Mouse (Mus musculus): ENCODE results near the gene Cdk14.

Cdk14 gene

GRCm38 (mm10) chr5:5313195-5313760 is 106.8 kb downstream of the Cdk14 start:
- no peak for DNase-seq

- DNase-seq, result no peak
These were observed 114.8 kb downstream of the Cdk14 start for GRCm38 (mm10) chr5:5305286-5305685.

- no peak for DNase-seq
These were observed 116.9 kb downstream of the Cdk14 start for GRCm38 (mm10) chr5:5303102-5303670.

GRCm38 (mm10) chr5:5301571-5302079 is 118.5 kb downstream of the Cdk14 start:
- peak; percentile 23 to 38 for DNase-seq

DNA sequence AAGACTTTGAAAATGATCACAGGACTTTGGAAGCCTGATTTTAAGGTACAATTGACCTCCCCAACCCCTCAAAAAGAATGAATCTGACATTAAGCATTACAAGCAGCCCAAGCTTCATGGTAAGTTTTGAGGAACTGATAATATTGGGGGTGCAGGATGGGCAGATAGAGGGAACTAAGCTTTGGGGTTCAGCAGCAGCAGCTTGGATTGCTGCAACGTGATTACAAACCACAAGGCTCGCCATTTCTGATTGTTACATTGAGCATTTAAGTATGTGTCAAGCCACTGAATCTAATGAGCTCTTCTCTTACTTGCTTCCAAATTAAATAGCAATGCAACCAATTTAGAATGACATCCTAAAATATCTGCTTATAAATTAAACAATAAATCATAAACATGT is 119.1 kb downstream of the Cdk14 start:
- DNase-seq, result no peak

- DNase-seq, result no peak
These were observed 119.8 kb downstream of the Cdk14 start for GRCm38 (mm10) chr5:5300290-5300689.

DNA sequence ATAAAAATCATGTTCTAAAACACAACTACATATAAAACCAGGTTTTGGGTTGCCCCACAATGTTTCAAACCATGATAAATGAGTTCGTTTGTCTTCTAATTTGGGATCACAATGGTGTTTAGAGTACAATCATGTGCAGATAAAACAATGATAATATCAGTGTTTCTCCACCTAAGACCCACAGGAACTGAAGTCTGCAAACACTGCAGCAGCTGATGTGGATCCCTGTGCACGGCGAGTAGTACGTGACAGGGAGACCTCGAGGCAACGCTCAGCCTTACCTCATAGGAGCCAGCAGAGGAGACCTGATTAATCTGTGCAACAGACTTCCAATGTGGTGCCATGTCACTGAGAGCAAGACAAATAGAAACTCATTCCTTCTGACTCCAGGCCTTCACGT is 122.9 kb downstream of the Cdk14 start:
- DNase-seq, result no peak

- DNase-seq, result no peak
These were observed 123.3 kb downstream of the Cdk14 start for GRCm38 (mm10) chr5:5296773-5297172.

- no peak for DNase-seq
These were observed 127.1 kb downstream of the Cdk14 start for GRCm38 (mm10) chr5:5292830-5293542.

GRCm38 (mm10) chr5:5291321-5291991 is 128.7 kb downstream of the Cdk14 start:
- no peak for DNase-seq

DNA sequence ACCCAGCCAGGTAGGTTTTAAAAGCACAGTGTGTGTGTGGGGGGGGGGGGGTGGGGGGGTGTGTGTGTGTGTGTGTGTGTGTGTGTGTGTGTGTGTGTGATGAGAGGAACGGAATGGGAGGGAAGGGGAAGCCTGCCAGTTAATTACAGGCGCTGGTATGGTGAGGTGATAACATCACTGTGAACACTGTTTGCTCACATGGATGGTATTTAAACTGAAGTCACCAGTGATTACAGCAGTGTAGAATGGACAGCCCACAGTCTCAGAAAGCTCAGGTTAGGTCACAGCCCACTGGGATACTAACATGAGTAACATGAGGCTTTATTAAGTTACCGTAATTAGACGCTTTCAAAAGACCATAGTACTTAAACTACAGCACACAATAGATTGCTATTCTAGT is 129.4 kb downstream of the Cdk14 start:
- DNase-seq, result no peak

GRCm38 (mm10) chr5:5285876-5286275 is 134.2 kb downstream of the Cdk14 start:
- no peak for DNase-seq

DNA sequence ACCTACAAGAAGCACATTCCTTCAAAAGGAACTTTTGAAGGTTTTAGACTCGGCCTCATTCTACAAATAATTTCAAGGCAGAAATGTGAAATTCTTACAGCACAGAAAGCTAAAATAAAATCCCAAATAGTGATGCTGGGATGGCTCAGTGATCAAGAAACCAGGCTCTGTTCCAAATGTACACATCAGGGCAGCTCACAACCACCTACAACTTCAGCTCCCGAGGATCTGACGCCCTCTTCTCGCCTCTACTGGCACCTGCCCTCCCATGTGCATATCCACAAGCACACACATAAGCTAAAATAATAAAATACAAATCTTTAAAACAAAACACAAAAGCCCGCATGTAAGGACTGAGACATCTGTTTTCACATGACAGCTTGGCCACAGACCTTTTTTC is 135.6 kb downstream of the Cdk14 start:
- no peak for DNase-seq

GRCm38 (mm10) chr5:5283756-5284430 is 136.2 kb downstream of the Cdk14 start:
- DNase-seq, result no peak

DNA sequence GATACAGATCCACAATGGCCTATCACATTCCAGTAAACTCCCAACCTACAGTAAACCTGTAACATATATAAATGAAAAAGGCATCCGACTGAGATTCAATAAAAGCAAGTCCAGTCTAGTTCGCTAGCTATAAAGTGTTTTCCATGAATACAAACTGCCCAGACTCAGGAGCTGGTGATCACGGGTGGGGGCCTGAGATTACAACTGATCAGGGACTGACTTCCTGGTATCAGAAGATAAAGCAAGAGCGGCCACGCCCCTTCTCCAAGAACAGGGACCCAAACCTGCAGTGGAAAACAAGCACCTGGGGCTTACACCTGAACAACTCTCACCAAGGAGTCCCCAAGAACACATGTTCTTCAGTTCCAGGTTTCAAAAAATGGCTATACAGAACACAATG is 137.7 kb downstream of the Cdk14 start:
- no peak for DNase-seq

DNA sequence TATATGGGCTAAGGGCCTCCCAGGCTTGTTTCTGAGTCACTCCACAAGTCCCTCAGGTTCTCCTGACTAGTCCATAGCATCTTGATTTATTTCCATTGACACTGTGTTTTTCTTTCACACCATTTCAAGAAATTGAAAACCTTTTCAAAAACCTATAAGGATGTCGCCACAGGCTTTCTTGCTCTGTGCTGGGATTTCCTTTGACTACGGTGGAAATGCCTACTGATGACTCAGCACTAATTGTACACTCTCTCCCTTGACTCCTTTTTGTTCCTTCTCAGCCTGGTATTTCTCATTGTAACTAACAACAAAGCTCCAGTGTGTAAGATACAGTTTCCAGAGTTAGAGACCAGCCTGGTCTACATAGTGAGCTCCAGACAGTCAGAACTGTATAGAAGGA is 144.8 kb downstream of the Cdk14 start:
- no peak for DNase-seq

- DNase-seq, result no peak
These were observed 145.8 kb downstream of the Cdk14 start for GRCm38 (mm10) chr5:5274318-5274717.

GRCm38 (mm10) chr5:5266787-5267126 is 153.4 kb downstream of the Cdk14 start:
- DNase-seq, result no peak

- DNase-seq, result peak; percentile 31 to 47
These were observed 154.0 kb downstream of the Cdk14 start for GRCm38 (mm10) chr5:5265861-5266786.

- DNase-seq, result peak in 1 of 2 experiments; percentile 6
These were observed 154.7 kb downstream of the Cdk14 start for GRCm38 (mm10) chr5:5265401-5265841.

DNA sequence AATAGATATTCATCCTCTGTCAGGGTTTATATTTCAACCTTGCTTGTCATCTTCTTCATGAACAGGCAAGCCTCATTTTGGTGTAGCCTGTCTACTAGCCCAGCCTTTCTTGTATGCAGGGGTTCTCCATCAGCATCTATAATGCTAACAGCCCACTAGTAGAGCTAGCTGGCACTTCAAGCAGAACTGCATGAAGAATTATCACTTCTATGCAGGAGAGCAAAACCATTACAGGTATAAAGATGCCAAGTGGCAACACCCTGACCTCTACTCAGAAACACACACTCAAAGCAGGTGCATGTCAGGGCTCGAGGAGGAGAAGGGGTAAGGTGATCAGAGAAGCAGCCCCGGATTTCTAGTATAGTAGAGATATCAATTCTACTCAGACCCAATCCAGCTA is 155.4 kb downstream of the Cdk14 start:
- no peak for DNase-seq

DNA sequence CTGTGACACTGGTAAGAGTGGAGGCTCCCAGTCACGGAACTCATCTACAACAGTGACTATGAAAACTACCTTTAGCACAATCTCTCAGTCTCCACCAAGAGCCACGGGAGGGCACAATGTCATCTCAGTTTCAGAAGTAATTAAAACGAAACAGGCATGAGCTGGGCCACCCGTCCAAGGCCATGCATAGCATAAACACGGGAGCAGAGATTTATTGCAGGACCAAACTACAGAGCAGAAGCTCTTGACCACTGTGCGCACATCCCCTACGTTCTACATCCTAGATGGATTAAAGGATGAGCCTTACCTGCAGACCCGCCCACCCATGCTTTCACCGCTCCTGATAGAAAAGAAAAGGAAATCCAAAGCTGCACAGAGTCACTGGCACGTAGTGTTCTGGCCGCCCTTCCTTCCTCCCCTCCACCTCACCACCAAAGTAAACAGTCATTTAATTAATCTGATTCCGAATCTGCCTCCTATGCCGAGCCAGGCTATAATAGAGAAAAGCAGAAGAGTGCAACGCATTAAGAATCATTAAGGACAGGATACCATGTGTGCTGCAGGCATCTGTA is 158.3 kb downstream of the Cdk14 start:
- no peak for DNase-seq

All from cerebellum, postnatal 36 days (tissue).